ENCODE assay signal across 7 mouse cellular contexts in genomic region chr8:124403876-124404275, GRCm38 (mm10). TPM values are rescaled to one million over a fixed set of nuclear protein-coding genes. Genes with fewer than 3 reads are reported as not detected.
A peak's percentile ranks its signal among the peaks of the same experiment; 100 is the strongest.
DNase-seq lines count a peak whose midpoint lies in the region; ATAC-seq and TF ChIP-seq lines count a peak whose summit lies in the region.

No protein-coding gene starts in this region.

- H3K36me3 ChIP-seq in spleen, adult 2 months (ENCODE audit: control insufficient read depth, insufficient read depth, low read length): no peaks in the 10 kb centered on the region
- no peaks in the 10 kb centered on the region for H3K36me3 ChIP-seq in embryonic facial prominence, embryonic 14.5 days (ENCODE audit: control insufficient read depth, insufficient read depth, low read length)
- H3K36me3 ChIP-seq in kidney, embryonic 15.5 days: no peaks in the 10 kb centered on the region

- H3K4me1 ChIP-seq in spleen, adult 2 months (ENCODE audit: control insufficient read depth, insufficient read depth, insufficient read length): no peaks in the 10 kb centered on the region
- no peaks in the 10 kb centered on the region for H3K4me1 ChIP-seq in embryonic facial prominence, embryonic 14.5 days (ENCODE audit: control insufficient read depth, insufficient read depth, low read length)
- no peaks in the 10 kb centered on the region for H3K4me1 ChIP-seq in kidney, embryonic 15.5 days

- H3K27ac ChIP-seq in spleen, adult 2 months (ENCODE audit: insufficient read depth, low read length): no peak overlapping the region
- H3K27ac ChIP-seq in embryonic facial prominence, embryonic 14.5 days (replicated peaks; ENCODE audit: low read depth, low read length): no peak overlapping the region
- H3K27ac ChIP-seq in kidney, embryonic 15.5 days: no peak overlapping the region

- 47% methylated on average over 3 of the region's 3 CpGs for WGBS in spleen, adult 2 months
- WGBS in embryonic facial prominence, embryonic 14.5 days: 39% methylated on average over 3 of the region's 3 CpGs
- WGBS in kidney, embryonic 15.5 days: 45% methylated on average over 3 of the region's 3 CpGs

- ATAC-seq in embryonic facial prominence, embryonic 14.5 days (ENCODE audit: low read depth): peak; percentile 64; the same call in 1 of the 2 replicates
- ATAC-seq in kidney, embryonic 15.5 days (replicated peaks; ENCODE audit: low FRiP score): 0 out of 2 replicates have a peak, but pooled peaks have one; percentile 36

- peak; percentile 12; the same call in 1 of the 2 replicates for TF ChIP-seq CTCF in spleen, adult 2 months (IDR thresholded peaks at IDR 0.05; ENCODE audit: extremely low read depth, insufficient read depth, insufficient read length, insufficient replicate concordance)
- peak; percentile 71 for TF ChIP-seq CTCF in brain, embryonic 14.5 days (IDR thresholded peaks at IDR 0.05; ENCODE audit: borderline replicate concordance, extremely low read depth, insufficient read depth, insufficient read length)

- H3K9ac ChIP-seq in embryonic facial prominence, embryonic 14.5 days (ENCODE audit: low read depth, low read length): no peak overlapping the region
- H3K9ac ChIP-seq in kidney, embryonic 15.5 days: no peak overlapping the region

- DNase-seq in spleen, adult 2 months (ENCODE audit: low read depth in 1 of 2, low spot score in 2 of 2): no peak
- no peak for DNase-seq in spleen, postnatal 36 days (ENCODE audit: low spot score in 2 of 2)
- peak; percentile 52 for DNase-seq in brain, embryonic 14.5 days (ENCODE audit: low read depth)
- peak; percentile 36 for DNase-seq in embryonic facial prominence, embryonic 14.5 days (ENCODE audit: low spot score)
- DNase-seq in retina, embryonic 14.5 days (ENCODE audit: low spot score): peak; percentile 75
- no peak for DNase-seq in frontal cortex, postnatal 36 days (ENCODE audit: low spot score in 2 of 2)

- TF ChIP-seq POLR2A in spleen, adult 2 months (IDR thresholded peaks at IDR 0.05; ENCODE audit: low read depth, low read length): no peak
- no peak for TF ChIP-seq POLR2A in brain, embryonic 14.5 days (IDR thresholded peaks at IDR 0.05; ENCODE audit: borderline replicate concordance, extremely low read depth, insufficient read depth, insufficient read length, poor library complexity, severe bottlenecking)

- no peak overlapping the region for H3K4me3 ChIP-seq in spleen, adult 2 months (ENCODE audit: extremely low read depth, insufficient read depth, insufficient read length)
- H3K4me3 ChIP-seq in embryonic facial prominence, embryonic 14.5 days (ENCODE audit: low read depth, low read length): no peak overlapping the region
- H3K4me3 ChIP-seq in kidney, embryonic 15.5 days (replicated peaks): no peak overlapping the region

- no peak overlapping the region for H3K4me2 ChIP-seq in embryonic facial prominence, embryonic 14.5 days (ENCODE audit: low read depth, low read length)
- no peak overlapping the region for H3K4me2 ChIP-seq in kidney, embryonic 15.5 days

- no peaks in the 10 kb centered on the region for H3K27me3 ChIP-seq in spleen, adult 2 months (ENCODE audit: control insufficient read depth, insufficient read depth, low read length)
- H3K27me3 ChIP-seq in embryonic facial prominence, embryonic 14.5 days (replicated peaks; ENCODE audit: control insufficient read depth, insufficient read depth, low read length): no peaks in the 10 kb centered on the region
- H3K27me3 ChIP-seq in kidney, embryonic 15.5 days: no peaks in the 10 kb centered on the region

- H3K9me3 ChIP-seq in embryonic facial prominence, embryonic 14.5 days (ENCODE audit: control insufficient read depth, low read length): no peaks in the 10 kb centered on the region
- no peaks in the 10 kb centered on the region for H3K9me3 ChIP-seq in kidney, embryonic 15.5 days (replicated peaks)

RNA-seq across cellular contexts. Expression of gene Pgbd5, which starts 35.6 kb away (rescaled TPM):
- 0.16 and 0.40 TPM in 2 replicates for polyA plus RNA-seq in spleen, adult 2 months (2012; rRNA removed)
- polyA plus RNA-seq in brain, embryonic 14.5 days (2012; rRNA removed): 32.1 and 33.4 TPM in 2 replicates
- 2.6 and 3.3 TPM in 2 replicates for polyA plus RNA-seq in embryonic facial prominence, embryonic 14.5 days (2014; fragmentation: Nextera tagmentation; extraction: Ambion mirVana)
- polyA plus RNA-seq in kidney, embryonic 15.5 days (2015; fragmentation: Nextera tagmentation; extraction: Ambion mirVana): 0.75 and 0.93 TPM in 2 replicates

Comparison
In these comparisons a context has a peak if more than half of its experiments do, and no peak if none do; other contexts are left out.
1. DNase-seq: peak in brain, embryonic 14.5 days (single experiment), embryonic facial prominence, embryonic 14.5 days (single experiment) and retina, embryonic 14.5 days (single experiment); none in spleen, adult 2 months (0 of 2), spleen, postnatal 36 days (0 of 2) and frontal cortex, postnatal 36 days (0 of 2).